Mouse (Mus musculus): ENCODE data around the gene Rin3. TPM values are rescaled to one million over a fixed set of nuclear protein-coding genes. Genes with fewer than 3 reads are reported as not detected.

Gene Rin3
- total and polyA plus RNA-seq, 2 experiments from 2014 or later: 1.7 to 3.2 TPM

GRCm38 (mm10) chr12:102387219-102387917 is 104.5 kb downstream of the Rin3 start:
- no peaks in the 10 kb centered on the region for H3K9me3 ChIP-seq (ENCODE audit: low read length)
- peak; percentile 98 for TF ChIP-seq CTCF (IDR thresholded peaks at IDR 0.05; ENCODE audit: low read depth)
- H3K4me1 ChIP-seq (ENCODE audit: insufficient read depth, low read length): no peaks in the 10 kb centered on the region
- DNase-seq (ENCODE audit: low spot score) (peak; percentile 92), ATAC-seq (peak; percentile 84)
- H3K36me3 ChIP-seq (ENCODE audit: insufficient read depth, low read length): no peaks in the 10 kb centered on the region
- WGBS: 51% methylated on average over 16 of the region's 16 CpGs
- no peak overlapping the region for H3K9ac ChIP-seq (replicated peaks; ENCODE audit: low read length)
- H3K4me3 ChIP-seq (ENCODE audit: low read length): no peak overlapping the region
- H3K27ac ChIP-seq: no peak overlapping the region
- no peaks in the 10 kb centered on the region for H3K27me3 ChIP-seq (ENCODE audit: insufficient read depth, low read length)
- H3K4me2 ChIP-seq (ENCODE audit: low read depth, low read length): no peak overlapping the region

- DNase-seq (ENCODE audit: low spot score): no peak
- no peak for TF ChIP-seq CTCF (IDR thresholded peaks at IDR 0.05; ENCODE audit: low read depth)
- ATAC-seq: peak; percentile 39; the same call in 1 of the 2 replicates
- 0 out of 2 replicates have a peak overlapping the region, but pooled peaks have one; percentile 4 for H3K4me2 ChIP-seq (ENCODE audit: low read depth, low read length)
- no peak overlapping the region for H3K4me3 ChIP-seq (ENCODE audit: low read length)
- peaks cover 6% of the 10 kb centered on the region for H3K36me3 ChIP-seq (ENCODE audit: insufficient read depth, low read length)
- H3K27ac ChIP-seq: no peak overlapping the region
- no peak overlapping the region for H3K9ac ChIP-seq (replicated peaks; ENCODE audit: low read length)
- no peaks in the 10 kb centered on the region for H3K27me3 ChIP-seq (ENCODE audit: insufficient read depth, low read length)
- no peaks in the 10 kb centered on the region for H3K9me3 ChIP-seq (ENCODE audit: low read length)
- no peaks in the 10 kb centered on the region for H3K4me1 ChIP-seq (ENCODE audit: insufficient read depth, low read length)
- WGBS: 39% methylated on average over 8 of the region's 8 CpGs
These were observed 107.2 kb downstream of the Rin3 start for GRCm38 (mm10) chr12:102390042-102390441.

- H3K27ac ChIP-seq: no peak overlapping the region
- TF ChIP-seq CTCF (IDR thresholded peaks at IDR 0.05; ENCODE audit: low read depth): no peak
- H3K4me1 ChIP-seq (ENCODE audit: insufficient read depth, low read length): no peaks in the 10 kb centered on the region
- DNase-seq (ENCODE audit: low spot score) (no peak), ATAC-seq (no peak)
- no peak overlapping the region for H3K4me2 ChIP-seq (ENCODE audit: low read depth, low read length)
- no peak overlapping the region for H3K4me3 ChIP-seq (ENCODE audit: low read length)
- no peaks in the 10 kb centered on the region for H3K27me3 ChIP-seq (ENCODE audit: insufficient read depth, low read length)
- H3K9me3 ChIP-seq (ENCODE audit: low read length): no peaks in the 10 kb centered on the region
- 86% methylated on average over 2 of the region's 2 CpGs for WGBS
- H3K36me3 ChIP-seq (ENCODE audit: insufficient read depth, low read length): peaks cover 11% of the 10 kb centered on the region
- no peak overlapping the region for H3K9ac ChIP-seq (replicated peaks; ENCODE audit: low read length)
These were observed 108.3 kb downstream of the Rin3 start for GRCm38 (mm10) chr12:102391109-102391508.

GRCm38 (mm10) chr12:102391982-102392381 is 109.1 kb downstream of the Rin3 start:
- no peaks in the 10 kb centered on the region for H3K4me1 ChIP-seq (ENCODE audit: insufficient read depth, low read length)
- peak; percentile 71 for TF ChIP-seq CTCF (IDR thresholded peaks at IDR 0.05; ENCODE audit: low read depth)
- no peak overlapping the region for H3K27ac ChIP-seq
- DNase-seq (ENCODE audit: low spot score) (peak; percentile 54), ATAC-seq (no peak)
- H3K9me3 ChIP-seq (ENCODE audit: low read length): no peaks in the 10 kb centered on the region
- H3K4me3 ChIP-seq (ENCODE audit: low read length): no peak overlapping the region
- no peak overlapping the region for H3K9ac ChIP-seq (replicated peaks; ENCODE audit: low read length)
- peaks cover 11% of the 10 kb centered on the region for H3K36me3 ChIP-seq (ENCODE audit: insufficient read depth, low read length)
- H3K4me2 ChIP-seq (ENCODE audit: low read depth, low read length): no peak overlapping the region
- 74% methylated on average over 4 of the region's 4 CpGs for WGBS
- H3K27me3 ChIP-seq (ENCODE audit: insufficient read depth, low read length): no peaks in the 10 kb centered on the region

GRCm38 (mm10) chr12:102394496-102394895 is 111.6 kb downstream of the Rin3 start:
- Histone ChIP-seq H3K4me2 (ENCODE audit: low read depth, low read length) (no peak overlapping the region), H3K9ac (replicated peaks; ENCODE audit: low read length) (no peak overlapping the region), H3K4me1 (ENCODE audit: insufficient read depth, low read length) (no peaks in the 10 kb centered on the region), H3K27ac (no peak overlapping the region), H3K36me3 (ENCODE audit: insufficient read depth, low read length) (peaks cover 31% of the 10 kb centered on the region), H3K9me3 (ENCODE audit: low read length) (no peaks in the 10 kb centered on the region), H3K27me3 (ENCODE audit: insufficient read depth, low read length) (no peaks in the 10 kb centered on the region), H3K4me3 (ENCODE audit: low read length) (no peak overlapping the region)
- 94% methylated on average over 7 of the region's 7 CpGs for WGBS
- no peak for TF ChIP-seq CTCF (IDR thresholded peaks at IDR 0.05; ENCODE audit: low read depth)
- DNase-seq (ENCODE audit: low spot score) (no peak), ATAC-seq (no peak)

GRCm38 (mm10) chr12:102395537-102395936 is 112.7 kb downstream of the Rin3 start:
- TF ChIP-seq CTCF (IDR thresholded peaks at IDR 0.05; ENCODE audit: low read depth): no peak
- Histone ChIP-seq H3K27me3 (ENCODE audit: insufficient read depth, low read length) (no peaks in the 10 kb centered on the region), H3K9ac (replicated peaks; ENCODE audit: low read length) (no peak overlapping the region), H3K4me2 (ENCODE audit: low read depth, low read length) (no peak overlapping the region), H3K27ac (no peak overlapping the region), H3K4me1 (ENCODE audit: insufficient read depth, low read length) (no peaks in the 10 kb centered on the region), H3K36me3 (ENCODE audit: insufficient read depth, low read length) (peaks cover 38% of the 10 kb centered on the region), H3K9me3 (ENCODE audit: low read length) (no peaks in the 10 kb centered on the region), H3K4me3 (ENCODE audit: low read length) (no peak overlapping the region)
- DNase-seq (ENCODE audit: low spot score): no peak
- ATAC-seq: no peak
- WGBS: 51% methylated on average over 9 of the region's 9 CpGs
